Mouse (Mus musculus) limb, embryonic 10.5 days (tissue): ENCODE measurements at regions not wholly inside any gene's neighbourhood (a gene's known extent, or its start where the extent isn't known, plus 50 kb on each side); places are given as distances from the start of the nearest gene placed in this dataset.

Source experiments
- DNase-seq: peaks from one replicate; pipeline ENCODE4 v3.0.0-alpha.2; 2017; ENCODE audit warnings: low spot score
- H3K27ac ChIP-seq: fragments of 300-500 bp; sonication (generic); 2 replicates; pipeline ENCODE4 v1.5.1; 2016; ENCODE audit warnings: mild to moderate bottlenecking
- H3K27me3 ChIP-seq: fragments of 300-500 bp; sonication (generic); 2 replicates; pipeline ENCODE4 v1.6.1; 2016; ENCODE audit warnings: low read depth, mild to moderate bottlenecking; ENCODE audit not compliant: poor library complexity, severe bottlenecking
- H3K36me3 ChIP-seq: fragments of 300-500 bp; sonication (generic); 2 replicates; pipeline ENCODE4 v1.6.1; 2016; ENCODE audit warnings: mild to moderate bottlenecking, moderate library complexity
- H3K4me1 ChIP-seq: fragments of 300-500 bp; sonication (generic); 2 replicates; pipeline ENCODE4 v1.6.1; 2016
- H3K4me3 ChIP-seq: fragments of 300-500 bp; sonication (generic); 2 replicates; pipeline ENCODE4 v1.5.1; 2016; ENCODE audit warnings: mild to moderate bottlenecking, moderate library complexity
- H3K9me3 ChIP-seq: fragments of 300-500 bp; sonication (generic); replicated peaks from 2 replicates; pipeline ENCODE4 v1.6.1; 2016; ENCODE audit warnings: mild to moderate bottlenecking
- WGBS: fragments of 180-500 bp; shearing (Covaris S2); methylation state at CpG from one replicate; pipeline ENCODE4 v1.1.7; 2016; 5-methylcytosine and 5-hydroxymethylcytosine counted together

GRCm38 (mm10) chr10:43765829-43766486, 135.6 kb downstream of the Qrsl1 start:
- Histone ChIP-seq H3K36me3 (no peaks in the 10 kb centered on the region), H3K4me1 (peaks cover 27% of the 10 kb centered on the region), H3K27ac (no peak overlapping the region), H3K4me3 (no peak overlapping the region), H3K9me3 (no peaks in the 10 kb centered on the region), H3K27me3 (no peaks in the 10 kb centered on the region)
- DNase-seq: no peak
- 77% methylated on average over 11 of the region's 11 CpGs for WGBS

- Histone ChIP-seq H3K27ac (no peak overlapping the region), H3K27me3 (no peaks in the 10 kb centered on the region), H3K36me3 (no peaks in the 10 kb centered on the region), H3K4me1 (peaks cover 18% of the 10 kb centered on the region), H3K9me3 (no peaks in the 10 kb centered on the region), H3K4me3 (no peak overlapping the region)
- WGBS: 88% methylated on average over 16 of the region's 16 CpGs
- DNase-seq: no peak
These were observed 133.4 kb downstream of the Qrsl1 start for GRCm38 (mm10) chr10:43767961-43768726.

DNA sequence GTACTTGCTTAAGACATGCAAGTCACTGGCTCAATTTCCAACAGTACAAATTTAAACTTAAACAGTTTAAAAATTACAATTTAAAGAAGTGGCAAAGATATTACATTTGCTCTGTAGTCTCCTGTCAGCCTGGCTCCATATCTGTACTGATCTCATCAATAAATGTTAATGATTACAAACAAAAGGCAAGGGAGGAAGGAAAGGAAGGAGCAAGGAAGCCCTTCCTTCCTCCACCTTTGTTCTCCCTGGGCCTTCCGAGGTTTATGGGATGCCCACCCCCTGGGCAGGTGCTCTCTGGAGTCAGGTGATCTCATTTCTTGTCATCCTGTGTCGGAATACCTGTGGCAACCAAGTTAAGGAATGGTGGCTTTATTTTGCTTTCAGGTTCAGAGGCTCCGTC, 132.5 kb downstream of the Qrsl1 start:
- no peak for DNase-seq
- no peaks in the 10 kb centered on the region for H3K36me3 ChIP-seq
- no peaks in the 10 kb centered on the region for H3K27me3 ChIP-seq
- H3K4me3 ChIP-seq: no peak overlapping the region
- H3K27ac ChIP-seq: no peak overlapping the region
- WGBS: 74% methylated on average over 3 of the region's 3 CpGs
- H3K9me3 ChIP-seq: no peaks in the 10 kb centered on the region
- peaks cover 18% of the 10 kb centered on the region for H3K4me1 ChIP-seq

DNA sequence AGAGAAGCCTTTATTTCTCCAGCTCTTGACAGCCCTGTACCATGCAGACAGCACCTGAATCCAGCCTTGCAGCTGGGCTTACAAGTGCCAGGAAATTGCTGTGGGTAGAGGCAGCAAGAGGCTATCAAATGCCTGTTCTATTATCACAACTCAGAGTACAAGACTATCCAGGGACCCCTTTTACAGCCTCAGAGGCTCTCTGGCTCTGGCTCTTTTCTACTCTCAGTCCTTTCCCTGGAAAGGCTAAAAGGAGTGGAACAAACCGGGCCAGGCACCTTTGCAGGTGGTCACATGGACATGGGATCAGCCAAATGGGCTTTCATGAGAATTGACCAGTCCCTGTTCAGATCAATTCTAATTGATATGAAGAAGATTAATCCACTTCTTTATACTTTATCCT, 125.7 kb downstream of the Qrsl1 start:
- 64% methylated on average over 1 of the region's 1 CpGs for WGBS
- Histone ChIP-seq H3K27ac (no peak overlapping the region), H3K4me1 (no peaks in the 10 kb centered on the region), H3K9me3 (no peaks in the 10 kb centered on the region), H3K4me3 (no peak overlapping the region), H3K27me3 (no peaks in the 10 kb centered on the region), H3K36me3 (no peaks in the 10 kb centered on the region)
- no peak for DNase-seq

- no peaks in the 10 kb centered on the region for H3K9me3 ChIP-seq
- DNase-seq: no peak
- H3K4me1 ChIP-seq: no peaks in the 10 kb centered on the region
- H3K36me3 ChIP-seq: no peaks in the 10 kb centered on the region
- WGBS: 89% methylated on average over 28 of the region's 28 CpGs
- H3K27me3 ChIP-seq: no peaks in the 10 kb centered on the region
- no peak overlapping the region for H3K27ac ChIP-seq
- H3K4me3 ChIP-seq: no peak overlapping the region
These were observed 123.6 kb downstream of the Qrsl1 start for GRCm38 (mm10) chr10:43777612-43778600.

DNA sequence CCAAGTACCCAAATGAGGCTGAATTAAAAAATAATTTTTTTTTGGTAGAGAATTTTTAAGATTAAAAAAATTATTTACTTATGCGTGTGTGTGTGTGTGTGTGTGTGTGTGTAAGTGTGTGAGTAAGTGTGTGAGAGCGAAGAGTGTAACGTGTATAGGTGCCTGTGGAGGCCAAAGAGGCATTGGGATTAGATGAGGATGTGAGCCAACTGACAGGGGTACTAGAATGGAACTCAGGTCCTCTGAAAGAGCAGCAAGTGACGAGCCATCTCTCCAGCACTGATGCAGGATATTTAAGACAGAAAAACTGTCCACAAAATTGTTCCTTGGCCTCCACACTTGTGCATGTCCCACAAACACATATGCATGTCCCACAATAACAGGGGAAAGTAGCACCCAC, 121.0 kb downstream of the Qrsl1 start:
- DNase-seq: no peak
- no peaks in the 10 kb centered on the region for H3K36me3 ChIP-seq
- WGBS: 88% methylated on average over 4 of the region's 4 CpGs
- no peak overlapping the region for H3K27ac ChIP-seq
- no peaks in the 10 kb centered on the region for H3K27me3 ChIP-seq
- H3K4me3 ChIP-seq: no peak overlapping the region
- H3K9me3 ChIP-seq: no peaks in the 10 kb centered on the region
- no peaks in the 10 kb centered on the region for H3K4me1 ChIP-seq

DNA sequence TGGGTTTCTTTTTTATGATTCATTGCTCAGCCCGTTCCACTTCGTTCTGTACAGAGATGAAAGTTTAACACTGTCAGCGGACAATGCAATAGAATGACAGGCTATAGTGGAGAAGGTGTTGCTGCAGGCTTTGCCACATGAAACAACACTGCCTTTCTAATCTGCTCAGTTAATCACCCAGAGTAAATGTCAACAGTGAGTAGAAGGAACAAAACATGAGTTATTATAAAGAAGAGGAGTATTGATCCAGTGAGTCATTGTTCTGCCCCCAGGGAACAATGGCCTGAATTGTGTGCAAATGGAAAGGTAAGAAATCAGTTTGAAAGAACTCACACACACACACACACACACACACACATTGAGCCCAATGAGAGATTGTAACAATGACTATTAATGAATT, 118.2 kb downstream of the Qrsl1 start:
- H3K4me3 ChIP-seq: no peak overlapping the region
- no peak overlapping the region for H3K27ac ChIP-seq
- no peak for DNase-seq
- H3K27me3 ChIP-seq: no peaks in the 10 kb centered on the region
- no peaks in the 10 kb centered on the region for H3K9me3 ChIP-seq
- WGBS: 96% methylated on average over 3 of the region's 3 CpGs
- H3K4me1 ChIP-seq: no peaks in the 10 kb centered on the region
- H3K36me3 ChIP-seq: no peaks in the 10 kb centered on the region

DNA sequence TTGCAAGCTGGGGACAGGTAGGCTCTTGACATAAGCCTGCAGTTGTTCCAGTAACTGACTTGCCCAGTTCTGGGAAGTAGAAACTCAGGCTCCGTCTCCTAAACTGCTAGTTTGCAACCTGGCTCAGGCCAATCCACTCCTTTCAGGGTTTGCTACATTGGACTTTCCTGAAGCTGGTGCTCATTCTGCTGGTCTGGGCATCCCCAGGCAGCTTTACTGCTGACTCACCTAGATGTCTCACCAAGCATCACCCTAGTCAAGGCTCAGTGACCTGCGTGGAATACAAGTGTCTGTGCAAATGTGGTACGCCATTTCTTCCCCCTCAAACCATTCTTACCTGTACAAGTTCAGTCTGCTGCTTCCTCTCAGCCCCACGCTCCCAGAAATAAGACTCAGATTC, 110.8 kb downstream of the Qrsl1 start:
- H3K27ac ChIP-seq: no peak overlapping the region
- WGBS: 90% methylated on average over 4 of the region's 4 CpGs
- no peak for DNase-seq

DNA sequence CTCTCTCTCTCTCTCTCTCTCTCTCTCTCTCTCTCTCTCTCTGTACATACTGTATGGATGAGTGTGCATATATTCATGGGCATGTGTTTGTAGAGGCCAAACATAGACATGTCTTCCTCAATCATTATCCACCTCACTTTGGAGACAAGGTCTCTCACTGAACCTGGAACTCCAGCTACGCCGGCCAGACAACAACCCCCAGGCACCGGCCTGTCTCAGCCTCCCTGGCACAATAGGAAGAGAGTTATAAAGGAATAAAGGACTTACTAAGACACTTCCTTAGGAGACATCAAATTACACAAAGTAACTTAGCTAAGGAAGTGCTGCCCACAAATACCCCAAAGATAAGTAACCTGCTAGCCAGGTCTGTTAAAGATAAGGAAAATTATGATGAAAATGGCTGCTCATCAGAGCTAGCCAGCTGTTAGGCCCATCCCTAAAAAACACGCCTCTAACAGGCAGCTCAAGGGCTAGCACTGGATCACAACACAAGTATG, 110.0 kb downstream of the Qrsl1 start:
- no peak for DNase-seq
- no peak overlapping the region for H3K4me3 ChIP-seq

More for the DNA sequence above, 110.8 kb downstream of the Qrsl1 start:
- Histone ChIP-seq H3K27me3 (no peaks in the 10 kb centered on the region), H3K9me3 (no peaks in the 10 kb centered on the region), H3K36me3 (no peaks in the 10 kb centered on the region), H3K4me3 (no peak overlapping the region), H3K4me1 (no peaks in the 10 kb centered on the region)

GRCm38 (mm10) chr10:43792618-43793017, 108.9 kb downstream of the Qrsl1 start:
- no peaks in the 10 kb centered on the region for H3K27me3 ChIP-seq
- H3K4me1 ChIP-seq: no peaks in the 10 kb centered on the region
- no peak overlapping the region for H3K4me3 ChIP-seq
- DNase-seq: no peak
- no peak overlapping the region for H3K27ac ChIP-seq
- no peaks in the 10 kb centered on the region for H3K36me3 ChIP-seq
- WGBS: 88% methylated on average over 3 of the region's 3 CpGs
- no peaks in the 10 kb centered on the region for H3K9me3 ChIP-seq

More for the DNA sequence above, 110.0 kb downstream of the Qrsl1 start:
- Histone ChIP-seq H3K36me3 (no peaks in the 10 kb centered on the region), H3K4me1 (no peaks in the 10 kb centered on the region), H3K27ac (no peak overlapping the region), H3K27me3 (no peaks in the 10 kb centered on the region), H3K9me3 (no peaks in the 10 kb centered on the region)
- 89% methylated on average over 4 of the region's 4 CpGs for WGBS

- no peaks in the 10 kb centered on the region for H3K9me3 ChIP-seq
- H3K4me3 ChIP-seq: no peak overlapping the region
- H3K27ac ChIP-seq: no peak overlapping the region
- WGBS: 76% methylated on average over 9 of the region's 9 CpGs
- no peaks in the 10 kb centered on the region for H3K4me1 ChIP-seq
- no peak for DNase-seq
- H3K36me3 ChIP-seq: no peaks in the 10 kb centered on the region
- no peaks in the 10 kb centered on the region for H3K27me3 ChIP-seq
These were observed 107.0 kb downstream of the Qrsl1 start for GRCm38 (mm10) chr10:43794587-43794986.

DNA sequence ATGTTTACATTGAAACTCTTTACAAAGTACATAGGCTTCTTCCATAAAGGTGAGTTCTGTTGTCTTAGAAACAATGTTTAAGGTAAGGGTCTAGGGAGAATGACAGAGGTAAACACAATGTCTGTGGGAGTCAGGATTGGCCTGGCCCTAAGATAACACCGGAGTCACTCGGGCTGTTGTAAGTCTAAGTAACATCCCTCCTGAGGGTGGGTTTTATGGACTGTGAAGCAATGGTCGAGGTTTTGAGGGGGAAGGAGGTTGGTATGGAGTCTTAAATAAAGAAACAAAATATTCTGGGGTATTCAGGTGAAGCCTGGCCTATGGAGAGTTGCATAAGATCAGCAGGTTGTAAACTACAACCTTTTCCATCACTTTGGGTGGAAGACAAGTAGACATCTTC, 101.5 kb downstream of the Qrsl1 start:
- Histone ChIP-seq H3K27me3 (no peaks in the 10 kb centered on the region), H3K36me3 (no peaks in the 10 kb centered on the region), H3K27ac (no peak overlapping the region), H3K4me1 (no peaks in the 10 kb centered on the region), H3K9me3 (no peaks in the 10 kb centered on the region), H3K4me3 (no peak overlapping the region)
- no peak for DNase-seq
- WGBS: 76% methylated on average over 3 of the region's 3 CpGs
